Mouse (Mus musculus): Measurements from ENCODE around the gene Cecr2.
A peak's percentile ranks its signal among the peaks of the same experiment; 100 is the strongest.
"Not testable (repeated sequence)": the region's sequence is repeated elsewhere in the genome, so short reads cannot be mapped to it uniquely, and the experiment has no call there.

Cecr2 gene

GRCm38 (mm10) chr6:120665816-120666760, at the start of gene Cecr2:
TSS of gene Cecr2 (plus strand) at chr6:120666369.
- DNase-seq: peak; percentile 58 to 66

- DNase-seq: no peak
These were observed 48.6 kb upstream of the Cecr2 start for GRCm38 (mm10) chr6:120617586-120617985.

GRCm38 (mm10) chr6:120618518-120619402, 47.4 kb upstream of the Cecr2 start:
- DNase-seq: peak; percentile 9 to 13

- no peak for DNase-seq
These were observed 46.0 kb upstream of the Cecr2 start for GRCm38 (mm10) chr6:120620193-120620592.

GRCm38 (mm10) chr6:120625081-120625480, 41.1 kb upstream of the Cecr2 start:
- DNase-seq: no peak

GRCm38 (mm10) chr6:120627096-120627495, 39.1 kb upstream of the Cecr2 start:
- no peak for DNase-seq

- DNase-seq: no peak
These were observed 37.2 kb upstream of the Cecr2 start for GRCm38 (mm10) chr6:120628963-120629362.

DNA sequence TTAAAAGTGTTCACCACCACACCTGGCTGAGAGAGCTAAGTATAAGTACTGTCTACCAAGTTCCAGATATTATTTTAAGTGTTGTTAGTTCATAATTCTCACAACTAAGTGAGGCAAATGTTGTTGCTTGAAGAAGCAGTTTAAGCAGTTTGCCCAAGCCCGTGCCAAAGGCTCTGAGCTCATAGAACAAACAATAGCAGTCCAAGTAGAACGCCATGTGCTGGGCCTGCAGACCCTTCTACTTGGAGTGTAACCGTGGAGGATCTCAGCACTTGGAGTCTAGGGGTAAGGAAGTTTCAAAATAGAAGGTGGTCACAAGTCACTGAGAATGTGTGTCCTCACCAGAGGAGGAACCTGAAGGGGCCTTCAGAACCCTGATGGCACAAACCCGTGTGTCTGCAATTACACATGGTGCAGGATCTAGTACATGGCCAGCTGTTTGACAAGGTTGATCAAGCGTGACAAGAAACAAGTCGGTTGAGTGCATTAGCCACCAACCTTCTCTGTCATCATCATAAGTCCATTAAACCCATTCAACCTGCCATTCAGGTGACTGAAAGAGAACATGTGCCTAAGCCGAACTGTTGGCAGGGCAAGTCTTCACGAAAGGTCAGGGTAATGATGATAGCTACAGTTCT, 30.7 kb upstream of the Cecr2 start:
- DNase-seq: no peak

- DNase-seq: no peak
These were observed 26.6 kb upstream of the Cecr2 start for GRCm38 (mm10) chr6:120639547-120639946.

- no peak for DNase-seq
These were observed 24.2 kb upstream of the Cecr2 start for GRCm38 (mm10) chr6:120641866-120642378.

DNA sequence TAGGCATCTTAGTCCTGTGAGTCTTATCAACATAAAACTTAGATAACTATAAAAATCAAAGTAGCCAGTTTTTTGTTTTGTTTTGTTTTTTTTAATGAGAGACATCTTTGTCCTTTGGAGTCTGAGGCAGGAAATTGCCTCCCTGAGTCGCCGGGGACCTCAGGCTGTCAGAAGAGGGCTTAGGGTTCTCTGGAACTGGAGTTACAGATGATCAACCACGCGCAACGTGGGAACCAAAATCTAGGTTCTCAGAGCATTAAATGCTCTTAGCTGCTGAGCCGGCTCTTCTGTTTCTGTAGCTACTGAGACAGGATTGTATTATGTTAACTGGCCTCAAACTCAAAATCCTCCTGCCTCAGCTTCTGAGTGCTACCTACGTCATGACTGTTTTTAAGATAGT, 22.4 kb upstream of the Cecr2 start:
- no peak for DNase-seq

DNA sequence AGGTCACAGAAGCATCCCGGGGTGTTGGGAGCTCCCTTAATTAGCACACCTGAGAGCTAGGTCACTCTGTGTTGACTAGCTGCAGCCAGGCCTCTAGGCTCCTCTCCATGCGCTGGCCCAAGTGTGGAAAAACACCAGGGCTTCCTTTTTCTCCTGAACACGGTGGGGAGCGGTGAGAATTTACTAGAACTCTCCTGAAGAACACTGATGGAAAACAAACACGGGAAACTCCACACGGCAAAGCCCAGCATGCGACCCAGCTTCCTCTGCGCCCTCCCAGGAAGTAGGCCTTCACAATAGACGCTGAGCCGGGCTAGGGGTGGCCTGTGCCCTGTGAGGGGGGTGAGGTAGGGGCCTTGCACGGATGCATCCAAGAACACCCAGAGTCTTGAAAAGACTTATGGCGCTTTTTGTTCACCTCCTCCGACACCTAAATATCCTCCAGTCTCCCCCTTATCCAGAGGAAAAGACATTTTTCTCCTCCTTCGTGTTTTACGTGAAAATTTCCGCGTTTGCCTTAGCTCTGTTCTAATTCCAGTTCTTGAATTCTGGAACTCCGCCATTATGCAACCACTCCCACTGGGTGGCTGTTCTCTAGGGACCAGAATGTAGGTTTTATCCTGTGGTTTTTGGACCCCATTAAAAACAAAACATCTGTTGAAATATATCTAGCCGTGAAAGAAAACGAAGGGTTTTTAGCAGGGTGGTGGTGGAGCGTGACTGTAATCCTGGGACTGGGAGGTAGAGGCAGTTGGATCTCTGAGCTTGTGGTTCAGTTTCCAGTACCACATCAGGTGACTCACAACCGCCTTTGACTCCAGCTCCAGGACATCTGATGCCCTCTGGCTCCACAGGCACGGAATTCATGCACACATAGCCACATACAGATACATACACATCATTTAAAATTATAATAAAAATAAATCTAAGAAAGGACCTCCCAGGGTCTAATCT, 21.5 kb upstream of the Cecr2 start:
- no peak for DNase-seq

DNA sequence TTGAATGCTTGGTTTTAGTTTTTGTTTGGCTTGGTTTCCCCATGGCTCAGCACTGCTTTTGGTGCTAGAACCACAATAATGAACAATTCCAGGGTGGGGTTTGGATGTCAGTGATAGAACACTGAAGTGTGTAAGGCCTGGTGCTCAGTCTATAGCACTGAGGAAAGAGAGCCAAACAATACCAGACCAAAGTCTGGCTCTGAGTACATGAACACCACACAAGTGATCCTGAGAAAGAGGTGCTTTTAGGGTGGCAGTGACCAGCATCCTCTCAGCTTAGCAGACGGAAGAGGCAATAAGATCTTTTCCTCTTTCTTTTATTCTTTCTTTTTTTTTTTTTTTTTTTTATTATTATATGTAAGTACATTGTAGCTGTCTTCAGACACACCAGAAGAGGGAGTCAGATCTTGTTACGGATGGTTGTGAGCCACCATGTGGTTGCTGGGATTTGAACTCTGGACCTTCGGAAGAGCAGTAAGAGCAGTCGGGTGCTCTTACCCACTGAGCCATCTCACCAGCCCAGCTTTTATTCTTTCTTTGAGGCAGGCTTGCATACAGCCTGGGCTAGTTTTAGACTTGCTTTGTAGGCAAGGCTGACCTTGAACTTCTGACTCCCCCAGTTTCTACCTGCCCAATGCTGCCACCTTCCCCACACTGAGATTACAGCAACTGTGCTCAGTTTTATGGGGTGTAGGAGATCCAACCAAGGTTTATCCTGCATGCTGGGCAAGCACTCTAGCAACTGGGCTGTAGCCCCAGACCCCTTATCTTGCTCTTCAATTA, 18.7 kb upstream of the Cecr2 start:
- DNase-seq: not testable (repeated sequence)

GRCm38 (mm10) chr6:120648205-120648604, 18.0 kb upstream of the Cecr2 start:
- DNase-seq: no peak

DNA sequence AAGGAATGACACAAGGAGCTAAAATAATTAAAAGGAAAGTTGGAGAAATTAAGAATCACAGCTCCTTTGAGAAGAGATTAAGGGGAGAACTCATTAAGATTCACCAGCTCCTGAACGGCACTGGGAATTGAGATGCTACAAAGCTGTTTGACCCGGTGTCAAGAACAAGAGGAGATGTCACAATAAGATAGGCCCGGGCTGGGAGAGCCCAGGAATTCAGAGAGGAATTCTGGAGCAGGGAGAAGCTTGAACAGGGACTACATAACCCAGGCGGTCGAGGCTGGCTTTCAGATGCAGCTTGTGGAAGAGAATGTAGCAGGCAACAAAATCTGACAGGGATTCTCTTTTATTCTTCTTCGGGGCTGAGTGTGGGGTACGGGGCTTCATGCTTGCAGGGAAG, 13.5 kb upstream of the Cecr2 start:
- DNase-seq: no peak

DNA sequence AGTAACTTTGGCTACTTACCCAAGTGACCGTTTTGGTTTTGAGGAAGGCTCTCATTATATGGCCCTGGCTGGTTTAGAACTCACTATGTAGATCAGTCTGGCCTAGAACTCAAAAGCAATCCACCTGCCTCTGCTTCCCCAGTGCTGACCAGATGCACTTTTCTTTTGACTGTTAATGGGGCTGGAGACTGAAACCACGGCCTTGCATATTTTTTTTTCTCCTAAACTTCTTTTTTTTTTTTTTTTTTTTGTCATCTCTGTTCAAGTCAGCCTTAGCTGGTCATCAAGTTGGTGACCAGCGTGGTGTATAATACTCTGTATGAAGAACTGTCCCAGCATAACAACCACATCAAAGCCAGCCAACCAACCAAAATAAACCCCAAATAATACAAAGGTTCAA, 10.5 kb upstream of the Cecr2 start:
- DNase-seq: no peak

- no peak for DNase-seq
These were observed 7.3 kb upstream of the Cecr2 start for GRCm38 (mm10) chr6:120658848-120659247.

- DNase-seq: peak; percentile 26 to 36
These were observed 754 bp upstream of the Cecr2 start for GRCm38 (mm10) chr6:120665415-120665815.

GRCm38 (mm10) chr6:120666761-120667421, 722 bp downstream of the Cecr2 start:
- peak; percentile 25 to 52 for DNase-seq

GRCm38 (mm10) chr6:120667422-120667781, 1.2 kb downstream of the Cecr2 start:
- DNase-seq: no peak

Data from spleen, adult 18-20 months (tissue).